Mouse (Mus musculus): ENCODE results near the gene Prr29. TPM values are rescaled to one million over a fixed set of nuclear protein-coding genes. Genes with fewer than 3 reads are reported as not detected.

The Prr29 gene
- polyA plus RNA-seq, 1 experiment from 2014 or later: not detected

DNA sequence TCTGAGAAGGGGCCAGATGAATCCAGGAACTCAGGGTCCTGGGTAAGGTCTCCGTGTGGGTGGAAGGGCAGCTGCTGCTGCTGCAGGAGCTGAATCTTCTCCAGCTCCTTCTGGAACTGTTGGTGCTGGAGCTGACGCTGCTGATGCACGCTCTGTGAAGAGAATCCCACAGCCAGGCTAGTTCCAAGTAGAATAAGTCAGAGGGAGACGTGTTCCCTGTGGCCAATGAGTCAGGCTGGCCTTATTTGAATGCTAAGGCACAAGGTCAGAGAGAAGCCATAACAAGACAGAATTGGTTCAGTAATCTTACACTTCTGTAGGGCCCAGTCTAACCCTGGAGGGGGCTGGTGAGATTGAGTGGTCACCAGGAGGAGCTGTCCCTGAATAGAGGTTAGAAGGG, 44.7 kb downstream of the Prr29 start:
- H3K36me3 ChIP-seq (ENCODE audit: control insufficient read depth, insufficient read depth, low read length): peaks cover 8% of the 10 kb centered on the region
- ATAC-seq: no peak
- 84% methylated on average over 4 of the region's 4 CpGs for WGBS

DNA sequence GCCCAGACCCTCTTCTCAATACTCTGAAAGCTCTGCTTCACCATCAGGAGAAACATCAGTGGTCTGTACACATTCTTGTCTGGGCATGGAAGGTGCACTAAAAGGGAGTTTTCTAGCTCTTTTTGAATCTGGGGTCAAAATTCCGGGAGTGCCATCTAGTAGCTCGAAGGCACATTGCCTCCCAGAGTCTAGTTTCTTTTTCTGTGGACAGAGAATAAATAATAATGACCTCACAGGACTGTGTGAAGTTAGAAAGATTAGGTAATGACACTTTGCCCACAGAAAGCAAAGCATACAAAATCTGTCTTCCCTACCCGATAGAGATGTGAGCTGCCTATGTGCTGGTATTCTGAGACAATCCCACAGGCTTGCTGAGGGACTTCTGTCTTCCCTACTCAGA, 45.2 kb downstream of the Prr29 start:
- no peaks in the 10 kb centered on the region for H3K4me1 ChIP-seq (ENCODE audit: control insufficient read depth, insufficient read depth, low read length)
- WGBS: 89% methylated on average over 3 of the region's 3 CpGs
- no peaks in the 10 kb centered on the region for H3K9me3 ChIP-seq (replicated peaks; ENCODE audit: control insufficient read depth, low read length, poor library complexity, severe bottlenecking)
- no peaks in the 10 kb centered on the region for H3K27me3 ChIP-seq (ENCODE audit: control insufficient read depth, insufficient read depth, low read depth, low read length)
- H3K4me3 ChIP-seq (ENCODE audit: low read depth, low read length): no peak overlapping the region
- no peak for ATAC-seq
- peaks cover 8% of the 10 kb centered on the region for H3K36me3 ChIP-seq (ENCODE audit: control insufficient read depth, insufficient read depth, low read length)
- H3K9ac ChIP-seq (ENCODE audit: low read depth, low read length): no peak overlapping the region
- H3K4me2 ChIP-seq (ENCODE audit: low read length): no peak overlapping the region
- no peak overlapping the region for H3K27ac ChIP-seq (ENCODE audit: low read length)

More for the DNA sequence above, 44.7 kb downstream of the Prr29 start:
- H3K9me3 ChIP-seq (replicated peaks; ENCODE audit: control insufficient read depth, low read length, poor library complexity, severe bottlenecking): no peaks in the 10 kb centered on the region
- no peaks in the 10 kb centered on the region for H3K4me1 ChIP-seq (ENCODE audit: control insufficient read depth, insufficient read depth, low read length)
- H3K4me2 ChIP-seq (ENCODE audit: low read length): no peak overlapping the region
- H3K4me3 ChIP-seq (ENCODE audit: low read depth, low read length): no peak overlapping the region
- H3K9ac ChIP-seq (ENCODE audit: low read depth, low read length): no peak overlapping the region
- no peaks in the 10 kb centered on the region for H3K27me3 ChIP-seq (ENCODE audit: control insufficient read depth, insufficient read depth, low read depth, low read length)
- H3K27ac ChIP-seq (ENCODE audit: low read length): no peak overlapping the region

DNA sequence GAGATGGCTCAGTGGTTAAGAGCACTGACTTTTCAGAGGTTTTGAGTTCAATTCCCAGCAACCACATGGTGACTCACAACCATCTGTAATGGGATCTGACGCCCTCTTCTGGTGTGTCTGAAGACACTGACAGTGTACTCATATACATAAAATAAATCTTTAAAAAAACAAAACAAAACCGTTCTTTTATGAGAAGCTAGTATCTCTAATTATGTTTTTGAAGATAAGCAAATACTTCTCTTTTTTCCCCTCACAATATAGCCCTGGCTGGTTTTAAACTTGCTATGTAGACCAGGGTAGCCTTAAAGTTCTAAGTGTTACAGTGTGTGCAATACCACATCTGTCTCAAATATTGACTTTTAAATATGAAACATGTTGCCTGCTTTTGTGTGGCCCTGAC, 45.9 kb downstream of the Prr29 start:
- H3K27ac ChIP-seq (ENCODE audit: low read length): no peak overlapping the region
- 85% methylated on average over 2 of the region's 2 CpGs for WGBS
- no peak overlapping the region for H3K4me2 ChIP-seq (ENCODE audit: low read length)
- peaks cover 8% of the 10 kb centered on the region for H3K36me3 ChIP-seq (ENCODE audit: control insufficient read depth, insufficient read depth, low read length)
- H3K27me3 ChIP-seq (ENCODE audit: control insufficient read depth, insufficient read depth, low read depth, low read length): no peaks in the 10 kb centered on the region
- H3K9me3 ChIP-seq (replicated peaks; ENCODE audit: control insufficient read depth, low read length, poor library complexity, severe bottlenecking): no peaks in the 10 kb centered on the region
- H3K9ac ChIP-seq (ENCODE audit: low read depth, low read length): no peak overlapping the region
- no peak for ATAC-seq
- no peaks in the 10 kb centered on the region for H3K4me1 ChIP-seq (ENCODE audit: control insufficient read depth, insufficient read depth, low read length)
- H3K4me3 ChIP-seq (ENCODE audit: low read depth, low read length): no peak overlapping the region

DNA sequence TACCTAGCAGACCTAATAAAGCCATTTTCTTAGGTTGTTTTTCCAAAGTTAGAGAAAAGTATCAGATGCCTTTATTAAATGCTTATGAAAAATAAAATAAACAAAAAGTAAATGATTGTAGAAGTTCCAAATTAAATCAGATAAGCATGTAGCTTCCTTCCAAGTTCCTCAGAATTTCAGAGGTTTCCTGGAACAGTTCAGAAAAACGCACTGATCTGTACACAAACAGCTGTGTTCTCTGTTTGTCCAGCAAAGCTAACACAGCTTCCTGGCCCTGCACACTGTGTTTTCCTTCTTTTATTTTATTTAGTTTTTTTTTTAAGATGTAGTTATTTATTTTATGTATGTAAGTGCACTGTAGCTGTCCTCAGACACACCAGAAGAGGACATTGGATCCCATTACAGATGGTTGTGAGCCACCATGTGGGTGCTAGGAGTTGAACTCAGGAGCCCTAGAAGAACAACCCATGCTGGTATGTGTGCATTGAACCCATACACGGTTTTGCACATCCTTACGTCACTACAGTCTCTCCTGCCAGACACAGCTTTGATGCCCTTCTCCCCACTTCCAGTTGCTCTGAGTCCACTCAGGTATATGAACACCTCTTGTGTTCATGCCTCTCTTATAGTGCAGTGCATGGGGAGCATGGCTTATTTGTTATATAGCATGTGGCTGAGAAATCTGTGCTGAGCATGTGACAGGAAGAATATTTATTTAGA, 47.5 kb downstream of the Prr29 start:
- Histone ChIP-seq H3K4me1 (ENCODE audit: control insufficient read depth, insufficient read depth, low read length) (no peaks in the 10 kb centered on the region), H3K27me3 (ENCODE audit: control insufficient read depth, insufficient read depth, low read depth, low read length) (no peaks in the 10 kb centered on the region), H3K9ac (ENCODE audit: low read depth, low read length) (no peak overlapping the region), H3K4me2 (ENCODE audit: low read length) (no peak overlapping the region), H3K9me3 (replicated peaks; ENCODE audit: control insufficient read depth, low read length, poor library complexity, severe bottlenecking) (no peaks in the 10 kb centered on the region), H3K4me3 (ENCODE audit: low read depth, low read length) (no peak overlapping the region), H3K36me3 (ENCODE audit: control insufficient read depth, insufficient read depth, low read length) (peaks cover 3% of the 10 kb centered on the region; the same call in 1 of the 2 replicates), H3K27ac (ENCODE audit: low read length) (no peak overlapping the region)
- WGBS: 92% methylated on average over 3 of the region's 3 CpGs
- ATAC-seq: no peak

DNA sequence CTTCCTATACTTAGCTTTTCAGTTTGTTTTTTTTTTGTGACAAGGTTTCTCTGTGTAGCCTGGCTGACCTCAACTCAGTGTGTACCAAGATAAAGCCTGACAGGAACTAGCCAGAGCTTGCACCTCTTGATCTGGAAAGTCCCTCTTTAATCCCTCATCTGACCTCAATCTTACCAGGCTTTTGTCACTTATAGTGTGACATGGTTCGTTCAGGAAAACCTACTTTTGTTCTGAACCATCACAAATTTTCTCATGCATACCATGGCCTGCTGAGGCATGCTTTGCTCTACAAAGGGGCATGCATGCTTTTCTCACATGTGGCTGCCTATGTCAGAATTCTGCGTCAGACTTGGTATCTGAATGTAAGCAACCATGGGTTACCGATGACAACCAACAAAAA, 51.1 kb downstream of the Prr29 start:
- ATAC-seq: no peak
- no peaks in the 10 kb centered on the region for H3K9me3 ChIP-seq (replicated peaks; ENCODE audit: control insufficient read depth, low read length, poor library complexity, severe bottlenecking)
- no peaks in the 10 kb centered on the region for H3K4me1 ChIP-seq (ENCODE audit: control insufficient read depth, insufficient read depth, low read length)

DNA sequence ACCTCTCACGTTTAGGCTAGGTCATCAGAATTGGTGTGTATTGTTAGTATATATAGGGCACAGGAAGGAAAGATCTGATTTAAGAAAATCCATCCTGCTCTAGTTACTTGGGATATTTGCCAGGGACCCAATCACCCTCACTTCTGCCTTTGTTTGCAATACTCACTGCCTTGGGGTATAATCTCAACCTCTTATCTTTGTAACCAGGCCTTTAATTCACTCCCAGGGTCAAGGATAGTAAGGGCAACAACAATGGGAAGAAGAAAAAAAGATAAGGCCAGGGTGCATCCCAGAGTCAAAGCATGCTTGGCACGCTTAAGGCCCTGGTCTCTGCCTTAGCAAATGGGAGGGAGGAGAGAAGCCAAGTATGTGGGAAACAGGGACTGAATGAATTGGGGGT, 52.6 kb downstream of the Prr29 start:
- H3K27ac ChIP-seq (ENCODE audit: low read length): no peak overlapping the region
- no peaks in the 10 kb centered on the region for H3K4me1 ChIP-seq (ENCODE audit: control insufficient read depth, insufficient read depth, low read length)
- no peak overlapping the region for H3K4me2 ChIP-seq (ENCODE audit: low read length)
- 91% methylated on average over 2 of the region's 2 CpGs for WGBS
- ATAC-seq: no peak
- no peaks in the 10 kb centered on the region for H3K27me3 ChIP-seq (ENCODE audit: control insufficient read depth, insufficient read depth, low read depth, low read length)
- no peak overlapping the region for H3K9ac ChIP-seq (ENCODE audit: low read depth, low read length)
- peaks cover 3% of the 10 kb centered on the region; the same call in 1 of the 2 replicates for H3K36me3 ChIP-seq (ENCODE audit: control insufficient read depth, insufficient read depth, low read length)
- no peak overlapping the region for H3K4me3 ChIP-seq (ENCODE audit: low read depth, low read length)
- H3K9me3 ChIP-seq (replicated peaks; ENCODE audit: control insufficient read depth, low read length, poor library complexity, severe bottlenecking): no peaks in the 10 kb centered on the region

More for the DNA sequence above, 51.1 kb downstream of the Prr29 start:
- 62% methylated on average over 3 of the region's 3 CpGs for WGBS
- Histone ChIP-seq H3K36me3 (ENCODE audit: control insufficient read depth, insufficient read depth, low read length) (peaks cover 3% of the 10 kb centered on the region), H3K27me3 (ENCODE audit: control insufficient read depth, insufficient read depth, low read depth, low read length) (no peaks in the 10 kb centered on the region), H3K9ac (ENCODE audit: low read depth, low read length) (no peak overlapping the region), H3K4me2 (ENCODE audit: low read length) (no peak overlapping the region), H3K4me3 (ENCODE audit: low read depth, low read length) (no peak overlapping the region), H3K27ac (ENCODE audit: low read length) (no peak overlapping the region)

DNA sequence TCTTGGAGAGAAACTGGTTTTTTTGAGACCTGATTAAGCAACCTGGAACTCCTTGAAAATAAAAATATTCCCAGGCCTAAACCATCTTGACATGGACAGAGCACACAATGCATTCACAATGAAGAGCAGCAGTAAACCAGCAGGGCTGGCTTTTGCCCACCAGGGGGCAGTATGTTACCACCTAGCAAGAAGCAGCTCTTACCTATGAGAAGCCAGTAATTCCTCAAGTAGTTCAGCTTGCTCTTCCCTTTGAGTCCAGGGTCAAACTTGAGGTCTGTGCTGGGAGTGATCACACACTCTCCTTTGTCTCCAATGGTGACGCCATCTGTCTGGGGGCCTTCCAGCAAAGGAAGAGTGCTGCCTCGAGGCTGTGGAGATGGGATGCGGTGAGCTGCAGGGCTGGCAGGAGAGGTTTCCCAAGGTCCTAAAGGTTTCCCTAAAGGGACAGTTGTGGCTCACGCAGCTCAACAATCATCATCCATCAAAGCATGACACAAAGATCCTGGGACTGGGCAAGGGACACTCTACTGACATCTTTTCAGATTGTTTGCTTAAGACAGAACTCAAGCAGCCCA, 53.4 kb downstream of the Prr29 start:
- 48% methylated on average over 4 of the region's 4 CpGs for WGBS
- ATAC-seq: peak; percentile 67; the same call in 1 of the 2 replicates
- H3K9ac ChIP-seq (ENCODE audit: low read depth, low read length): no peak overlapping the region

DNA sequence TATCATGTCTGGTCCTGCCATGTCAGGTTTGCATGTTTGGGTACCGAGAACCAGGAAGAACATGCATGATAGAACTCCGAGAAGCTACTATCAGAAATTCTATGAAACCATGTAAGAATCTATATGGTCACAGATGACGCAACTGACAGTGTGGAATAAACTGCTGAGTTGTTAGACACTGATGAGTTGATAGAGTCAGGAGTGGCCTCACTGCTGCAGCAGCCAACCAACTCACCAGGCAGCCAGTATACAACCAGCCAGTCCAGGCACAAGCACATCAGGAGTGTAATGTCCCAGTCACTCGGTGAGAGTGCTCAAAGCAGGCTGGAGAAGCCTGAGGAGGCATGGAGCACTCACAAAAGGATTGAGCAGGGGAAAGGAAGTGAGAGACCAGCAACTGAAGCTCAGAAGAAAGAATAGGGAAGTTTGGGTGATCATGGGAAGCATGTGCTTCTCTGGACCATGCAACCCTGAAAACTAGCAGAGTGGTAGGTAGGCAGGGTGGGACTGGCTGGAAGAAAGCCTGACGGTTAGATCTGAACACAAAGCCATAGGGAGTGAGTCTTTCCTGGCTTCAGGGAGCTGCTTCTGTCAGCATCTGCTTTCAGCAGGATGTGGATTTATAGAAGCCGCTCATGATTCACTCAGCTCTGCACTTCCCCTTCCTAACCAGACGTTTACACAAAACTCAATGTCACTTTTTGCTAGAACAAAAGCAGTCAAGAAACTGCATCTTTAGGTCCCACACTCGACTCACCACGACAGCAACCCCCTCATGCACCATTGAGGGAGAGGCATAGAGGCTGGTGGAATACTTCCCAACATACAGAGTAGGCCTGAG, 54.2 kb downstream of the Prr29 start:
- Histone ChIP-seq H3K4me2 (ENCODE audit: low read length) (no peak overlapping the region), H3K36me3 (ENCODE audit: control insufficient read depth, insufficient read depth, low read length) (no peaks in the 10 kb centered on the region; the same call in 1 of the 2 replicates), H3K27ac (ENCODE audit: low read length) (no peak overlapping the region), H3K4me3 (ENCODE audit: low read depth, low read length) (no peak overlapping the region), H3K9ac (ENCODE audit: low read depth, low read length) (no peak overlapping the region), H3K27me3 (ENCODE audit: control insufficient read depth, insufficient read depth, low read depth, low read length) (no peaks in the 10 kb centered on the region), H3K9me3 (replicated peaks; ENCODE audit: control insufficient read depth, low read length, poor library complexity, severe bottlenecking) (no peaks in the 10 kb centered on the region), H3K4me1 (ENCODE audit: control insufficient read depth, insufficient read depth, low read length) (no peaks in the 10 kb centered on the region)
- no peak for ATAC-seq
- WGBS: 84% methylated on average over 9 of the region's 9 CpGs

More for the DNA sequence above, 53.4 kb downstream of the Prr29 start:
- H3K36me3 ChIP-seq (ENCODE audit: control insufficient read depth, insufficient read depth, low read length): no peaks in the 10 kb centered on the region; the same call in 1 of the 2 replicates
- no peaks in the 10 kb centered on the region for H3K4me1 ChIP-seq (ENCODE audit: control insufficient read depth, insufficient read depth, low read length)
- H3K9me3 ChIP-seq (replicated peaks; ENCODE audit: control insufficient read depth, low read length, poor library complexity, severe bottlenecking): no peaks in the 10 kb centered on the region
- no peak overlapping the region for H3K4me2 ChIP-seq (ENCODE audit: low read length)
- no peak overlapping the region for H3K4me3 ChIP-seq (ENCODE audit: low read depth, low read length)
- no peaks in the 10 kb centered on the region for H3K27me3 ChIP-seq (ENCODE audit: control insufficient read depth, insufficient read depth, low read depth, low read length)
- H3K27ac ChIP-seq (ENCODE audit: low read length): no peak overlapping the region

DNA sequence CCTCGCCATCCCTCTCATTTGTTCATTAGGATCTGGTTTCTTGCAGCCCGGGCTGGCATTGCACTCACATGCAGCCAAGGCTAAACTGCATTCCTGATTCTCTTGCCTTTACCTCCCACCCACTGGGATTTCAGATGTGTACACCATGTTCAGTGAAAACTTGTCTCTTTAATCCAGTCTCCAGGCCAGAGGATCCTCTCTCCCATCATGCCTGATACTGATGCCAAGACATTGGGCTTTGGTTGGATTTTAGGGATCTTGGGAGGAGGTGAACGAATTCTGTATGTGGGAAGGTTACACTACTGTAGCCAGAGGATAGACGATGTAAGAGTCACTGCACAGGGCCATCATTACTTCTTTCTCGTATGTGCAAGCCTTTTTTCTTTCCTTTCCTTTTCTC, 59.9 kb downstream of the Prr29 start:
- no peak overlapping the region for H3K27ac ChIP-seq (ENCODE audit: low read length)
- no peak overlapping the region for H3K4me2 ChIP-seq (ENCODE audit: low read length)
- 0 out of 2 replicates have a peak, but pooled peaks cover 2% of the 10 kb centered on the region for H3K36me3 ChIP-seq (ENCODE audit: control insufficient read depth, insufficient read depth, low read length)
- no peaks in the 10 kb centered on the region for H3K9me3 ChIP-seq (replicated peaks; ENCODE audit: control insufficient read depth, low read length, poor library complexity, severe bottlenecking)
- H3K27me3 ChIP-seq (ENCODE audit: control insufficient read depth, insufficient read depth, low read depth, low read length): no peaks in the 10 kb centered on the region
- H3K4me1 ChIP-seq (ENCODE audit: control insufficient read depth, insufficient read depth, low read length): no peaks in the 10 kb centered on the region
- no peak overlapping the region for H3K4me3 ChIP-seq (ENCODE audit: low read depth, low read length)
- H3K9ac ChIP-seq (ENCODE audit: low read depth, low read length): no peak overlapping the region
- ATAC-seq: no peak
- 90% methylated on average over 5 of the region's 5 CpGs for WGBS

All from midbrain, embryonic 16.5 days (tissue).